Mouse (Mus musculus) lung, postnatal 0 days (tissue): ENCODE results near the gene Scn1b. TPM values are rescaled to one million over a fixed set of nuclear protein-coding genes. Genes with fewer than 3 reads are reported as not detected.

ENCODE experiments used
- ATAC-seq: fragments of 200-750 bp; cut with Nextera tagmentation; 2 replicates; pipeline ENCODE4 v1.8.0; 2017; ENCODE audit warnings: moderate library complexity
- DNase-seq: peaks from one replicate; pipeline ENCODE4 v3.0.0-alpha.2; 2016; ENCODE audit warnings: low spot score
- H3K27ac ChIP-seq: fragments of 300-500 bp; sonication (generic); 2 replicates; pipeline ENCODE4 v1.5.1; 2014; ENCODE audit warnings: antibody characterized with exemption, mild to moderate bottlenecking, low read length, mixed read lengths
- H3K27me3 ChIP-seq: fragments of 300-500 bp; sonication (generic); replicated peaks from 2 replicates; pipeline ENCODE4 v1.6.1; 2014; ENCODE audit warnings: low read length, mixed read lengths; ENCODE audit not compliant: insufficient read depth
- H3K36me3 ChIP-seq: fragments of 300-500 bp; sonication (generic); 2 replicates; pipeline ENCODE4 v1.6.1; 2014; ENCODE audit warnings: low read length, mixed read lengths; ENCODE audit not compliant: insufficient read depth
- H3K4me1 ChIP-seq: fragments of 300-500 bp; sonication (generic); 2 replicates; pipeline ENCODE4 v1.6.1; 2014; ENCODE audit warnings: antibody characterized with exemption, low read depth, low read length, mixed read lengths; ENCODE audit not compliant: insufficient read depth
- H3K4me2 ChIP-seq: fragments of 300-500 bp; sonication (generic); replicated peaks from 2 replicates; pipeline ENCODE4 v1.6.1; 2014; ENCODE audit warnings: low read depth, mild to moderate bottlenecking, low read length, moderate library complexity, mixed read lengths
- H3K4me3 ChIP-seq: fragments of 300-500 bp; sonication (generic); 2 replicates; pipeline ENCODE4 v1.5.1; 2014; ENCODE audit warnings: low read depth, low read length
- H3K9ac ChIP-seq: fragments of 300-500 bp; sonication (generic); replicated peaks from 2 replicates; pipeline ENCODE4 v1.6.1; 2014; ENCODE audit warnings: low read depth, mild to moderate bottlenecking
- H3K9me3 ChIP-seq: fragments of 300-500 bp; sonication (generic); 2 replicates; pipeline ENCODE4 v1.6.1; 2016; ENCODE audit warnings: low read length, mixed read lengths
- CTCF ChIP-seq: IDR thresholded peaks from 2 replicates; pipeline ENCODE4 v1.5.1; 2016; ENCODE audit warnings: antibody characterized with exemption, mild to moderate bottlenecking
- EP300 ChIP-seq: IDR thresholded peaks from 2 replicates; pipeline ENCODE4 v1.6.1; 2016; ENCODE audit warnings: antibody characterized with exemption, mild to moderate bottlenecking, control low read depth
- WGBS: fragments of 180-500 bp; shearing (Covaris S2); extraction: QIAGEN DNeasy Blood & Tissue Kit; methylation state at CpG from one replicate; pipeline ENCODE4 v1.1.7; 2014; 5-methylcytosine and 5-hydroxymethylcytosine counted together
- polyA plus RNA-seq: library from polyadenylated mRNA; unstranded; fragments of >200 nt; fragmentation: Nextera tagmentation; extraction: Ambion mirVana; gene quantifications from 2 replicates; pipeline ENCODE4 v1.2.1, GENCODE M21; 2015

The Scn1b gene
- polyA plus RNA-seq, 1 experiment from 2014 or later = 4.9 TPM

DNA sequence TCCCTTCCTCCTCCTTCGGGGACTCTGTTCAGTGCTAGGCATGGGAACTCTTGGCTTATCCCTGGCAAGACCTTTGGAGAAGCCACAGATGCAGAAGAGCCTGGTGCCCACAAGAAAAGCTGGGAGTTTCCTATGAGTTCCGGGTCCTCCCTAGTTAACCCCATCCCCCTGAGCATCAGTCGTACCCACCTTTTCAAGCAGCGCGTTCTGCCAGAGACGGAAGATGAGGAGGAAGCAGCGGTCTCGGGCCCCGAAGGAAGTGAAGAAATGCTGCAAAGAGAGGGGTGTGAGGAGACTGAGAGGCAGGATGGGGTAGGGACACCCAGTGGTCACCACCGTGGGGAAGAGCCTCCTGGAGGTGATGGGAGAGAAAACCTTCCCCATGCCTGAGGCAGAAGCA, 14.1 kb upstream of the Scn1b start:
- 87% methylated on average over 10 of the region's 10 CpGs for WGBS
- H3K9ac ChIP-seq = no peak overlapping the region

GRCm38 (mm10) chr7:31140302-31140701, 13.5 kb upstream of the Scn1b start:
- Histone ChIP-seq H3K4me3 (no peak overlapping the region), H3K4me1 (no peaks in the 10 kb centered on the region), H3K36me3 (peaks cover 57% of the 10 kb centered on the region), H3K4me2 (no peak overlapping the region), H3K9ac (no peak overlapping the region), H3K27ac (no peak overlapping the region), H3K9me3 (no peaks in the 10 kb centered on the region), H3K27me3 (no peaks in the 10 kb centered on the region)
- ATAC-seq = no peak
- 80% methylated on average over 4 of the region's 4 CpGs for WGBS
- TF ChIP-seq EP300 (no peak), CTCF (no peak)
- no peak for DNase-seq

More for the DNA sequence above, 14.1 kb upstream of the Scn1b start:
- Histone ChIP-seq H3K4me3 (no peak overlapping the region), H3K27ac (no peak overlapping the region), H3K4me1 (no peaks in the 10 kb centered on the region), H3K4me2 (no peak overlapping the region), H3K27me3 (no peaks in the 10 kb centered on the region), H3K36me3 (peaks cover 52% of the 10 kb centered on the region), H3K9me3 (no peaks in the 10 kb centered on the region)
- ATAC-seq = no peak
- TF ChIP-seq CTCF = no peak
- no peak for TF ChIP-seq EP300
- DNase-seq = no peak

- H3K9me3 ChIP-seq = no peaks in the 10 kb centered on the region
- no peak overlapping the region for H3K9ac ChIP-seq
- H3K4me1 ChIP-seq = no peaks in the 10 kb centered on the region
- WGBS = 57% methylated on average over 5 of the region's 5 CpGs
- peaks cover 62% of the 10 kb centered on the region for H3K36me3 ChIP-seq
- H3K27me3 ChIP-seq = no peaks in the 10 kb centered on the region
- TF ChIP-seq CTCF = peak; percentile 91
- TF ChIP-seq EP300 = no peak
- no peak overlapping the region for H3K27ac ChIP-seq
- H3K4me2 ChIP-seq = no peak overlapping the region
- H3K4me3 ChIP-seq = no peak overlapping the region
- ATAC-seq = peak; percentile 66
- peak; percentile 63 for DNase-seq
Measured at GRCm38 (mm10) chr7:31139765-31140164, 13.0 kb upstream of the Scn1b start.

- Histone ChIP-seq H3K4me1 (no peaks in the 10 kb centered on the region), H3K36me3 (peaks cover 72% of the 10 kb centered on the region), H3K27me3 (no peaks in the 10 kb centered on the region), H3K9ac (no peak overlapping the region), H3K27ac (no peak overlapping the region), H3K4me2 (no peak overlapping the region), H3K4me3 (no peak overlapping the region), H3K9me3 (no peaks in the 10 kb centered on the region)
- TF ChIP-seq EP300 (no peak), CTCF (no peak)
- no peak for DNase-seq
- no peak for ATAC-seq
- WGBS = 92% methylated on average over 10 of the region's 10 CpGs
Measured at GRCm38 (mm10) chr7:31135717-31136116, 8.9 kb upstream of the Scn1b start.

DNA sequence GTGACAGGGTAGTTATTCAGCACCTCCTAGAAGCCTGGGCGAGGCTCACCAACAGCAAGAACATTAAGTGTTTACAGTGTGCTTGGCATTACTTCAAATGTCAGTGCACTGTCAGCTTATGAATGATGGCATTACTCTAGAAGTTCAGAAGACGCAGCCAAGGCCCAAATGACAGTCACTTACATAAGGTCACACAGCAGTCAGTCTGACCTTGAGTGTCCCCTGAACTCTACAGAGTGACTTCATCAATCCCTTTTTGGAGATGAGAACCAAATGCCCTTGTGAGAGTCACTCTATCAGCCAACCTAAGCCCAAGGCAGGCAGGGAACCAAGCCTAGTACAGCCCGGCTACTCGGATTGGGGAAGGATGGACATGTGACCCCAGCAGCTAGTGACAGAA, 5.1 kb upstream of the Scn1b start:
- peaks cover 50% of the 10 kb centered on the region for H3K36me3 ChIP-seq
- H3K4me1 ChIP-seq = no peaks in the 10 kb centered on the region
- H3K4me3 ChIP-seq = no peak overlapping the region
- H3K4me2 ChIP-seq = no peak overlapping the region
- ATAC-seq = no peak
- no peak for TF ChIP-seq EP300
- TF ChIP-seq CTCF = no peak
- no peak for DNase-seq
- H3K27me3 ChIP-seq = peaks cover 6% of the 10 kb centered on the region
- H3K27ac ChIP-seq = no peak overlapping the region
- WGBS = 77% methylated on average over 4 of the region's 4 CpGs
- H3K9me3 ChIP-seq = no peaks in the 10 kb centered on the region
- no peak overlapping the region for H3K9ac ChIP-seq

DNA sequence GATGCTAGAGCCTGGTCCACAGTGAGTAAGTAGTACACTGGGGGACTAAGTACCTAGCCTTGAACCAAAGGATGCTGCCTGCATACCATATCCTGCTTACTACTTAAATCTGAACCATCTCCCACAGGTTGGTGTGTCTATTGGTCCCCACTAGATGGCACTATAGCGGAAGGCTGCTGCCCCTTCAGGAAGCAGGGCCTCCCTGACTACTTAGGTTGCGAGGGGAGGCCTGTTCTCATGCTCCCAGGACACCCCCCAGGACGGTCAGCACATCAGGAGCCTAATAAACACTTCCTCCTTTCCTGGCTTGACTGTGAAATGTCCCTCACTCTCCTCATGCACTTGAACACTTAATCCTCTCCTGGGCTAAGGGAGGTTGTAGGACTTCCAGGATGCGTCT, 4.0 kb upstream of the Scn1b start:
- H3K9ac ChIP-seq = no peak overlapping the region
- ATAC-seq (peak; percentile 29), DNase-seq (peak; percentile 78)
- H3K36me3 ChIP-seq = peaks cover 40% of the 10 kb centered on the region
- H3K4me3 ChIP-seq = no peak overlapping the region
- no peaks in the 10 kb centered on the region for H3K9me3 ChIP-seq
- 35% methylated on average over 4 of the region's 4 CpGs for whole genome bisulfite sequencing
- H3K27me3 ChIP-seq = peaks cover 16% of the 10 kb centered on the region
- TF ChIP-seq CTCF = peak; percentile 86
- no peak for TF ChIP-seq EP300
- no peak overlapping the region for H3K27ac ChIP-seq
- no peak overlapping the region for H3K4me2 ChIP-seq
- H3K4me1 ChIP-seq = no peaks in the 10 kb centered on the region

GRCm38 (mm10) chr7:31130197-31130596, 3.4 kb upstream of the Scn1b start:
- H3K4me1 ChIP-seq = no peaks in the 10 kb centered on the region
- no peak for TF ChIP-seq EP300
- TF ChIP-seq CTCF = no peak
- peaks cover 20% of the 10 kb centered on the region for H3K27me3 ChIP-seq
- WGBS = 92% methylated on average over 7 of the region's 7 CpGs
- peaks cover 35% of the 10 kb centered on the region for H3K36me3 ChIP-seq
- H3K27ac ChIP-seq = no peak overlapping the region
- H3K9ac ChIP-seq = no peak overlapping the region
- no peak overlapping the region for H3K4me3 ChIP-seq
- no peaks in the 10 kb centered on the region for H3K9me3 ChIP-seq
- ATAC-seq (no peak), DNase-seq (no peak)
- no peak overlapping the region for H3K4me2 ChIP-seq
